Mouse (Mus musculus) neutrophil, adult 83 days (primary cell): Measurements from ENCODE around the gene Rnf113a2. TPM values are rescaled to one million over a fixed set of nuclear protein-coding genes. Genes with fewer than 3 reads are reported as not detected.

ENCODE experiments used
- total RNA-seq, 2 experiments: library from RNA; stranded (reverse); gene quantifications; one replicate each; pipeline ENCODE4 v1.2.4; 2023

Rnf113a2 gene
- 10 to 100 TPM; 17.4 to 20.0 TPM for total RNA-seq

GRCm38 (mm10) chr12:84416834-84417604 lies at the start of gene Rnf113a2:
Gene Rnf113a2 (plus strand): TSS chr12:84417196.

GRCm38 (mm10) chr12:84408819-84409507 lies 8.0 kb upstream of the Rnf113a2 start, which contains the start of the genes Entpd5 and Bbof1:
Gene Entpd5 (minus strand): TSS chr12:84409029.
Gene Bbof1 (plus strand): TSS chr12:84409071.

GRCm38 (mm10) chr12:84450718-84451646 lies 34.0 kb downstream of the Rnf113a2 start, which contains the start of the genes Aldh6a1 and Lin52:
Gene Aldh6a1 (minus strand): TSS chr12:84451004.
Gene Lin52 (plus strand): TSS chr12:84451422.

Other genes with a start within 250 kb of the Rnf113a2 start
- gene Elmsan1, start 198.3 kb upstream of the Rnf113a2 start, total RNA-seq = 10 to 100 TPM; 66.3 to 71.8 TPM
- 10 to 100 TPM; 15.0 to 16.0 TPM for gene Ptgr2, start 132.0 kb upstream of the Rnf113a2 start, total RNA-seq
- 10 to 100 TPM; 32.5 to 32.6 TPM for gene Zfp410, start 100.3 kb upstream of the Rnf113a2 start, total RNA-seq
- gene Coq6, start 55.5 kb upstream of the Rnf113a2 start, total RNA-seq = 10 to 100 TPM; 13.4 to 13.5 TPM
- under 1 TPM; 0.48 to 0.93 TPM for gene Fam161b, start 55.4 kb upstream of the Rnf113a2 start, total RNA-seq
- 10 to 100 TPM; 18.4 to 20.1 TPM for gene Entpd5, start 8.2 kb upstream of the Rnf113a2 start, total RNA-seq
- under 1 TPM; 0.31 to 0.46 TPM for gene Bbof1, start 8.1 kb upstream of the Rnf113a2 start, total RNA-seq
- 1 to 10 TPM; 2.6 to 4.3 TPM for gene Aldh6a1, start 33.8 kb downstream of the Rnf113a2 start, total RNA-seq
- 1 to 10 TPM; 7.9 to 8.2 TPM for gene Lin52, start 34.2 kb downstream of the Rnf113a2 start, total RNA-seq
- gene Vsx2, start 152.6 kb downstream of the Rnf113a2 start, total RNA-seq = not detected
- 1 to 10 TPM; 8.2 to 8.9 TPM for gene Abcd4, start 200.2 kb downstream of the Rnf113a2 start, total RNA-seq
- gene Vrtn, start 223.8 kb downstream of the Rnf113a2 start, total RNA-seq = not detected